Mouse (Mus musculus) adrenal gland, postnatal 14 days (tissue): ENCODE measurements around the gene Zfp972. TPM values are rescaled to one million over a fixed set of nuclear protein-coding genes. Genes with fewer than 3 reads are reported as not detected.
"Not testable (repeated sequence)": the region's sequence is repeated elsewhere in the genome, so short reads cannot be mapped to it uniquely, and the experiment has no call there.

Source experiments
- DNase-seq: peaks from one replicate; pipeline ENCODE4 v3.0.0; 2021; ENCODE audit warnings: mixed read lengths
- long read RNA-seq, 2 experiments: library from polyadenylated mRNA; stranded (forward); transcript quantifications; one replicate each; pipeline ENCODE4 v2.0.0; 2021
- total RNA-seq: library from RNA; stranded (reverse); gene quantifications from 2 replicates; pipeline ENCODE4 v1.2.3, GENCODE M21; 2021

Gene Zfp972
- total RNA-seq: 1.7 and 1.8 TPM in 2 replicates
- long read RNA-seq, experiment 1: 0 reads
- long read RNA-seq, experiment 2: 0 reads

DNA sequence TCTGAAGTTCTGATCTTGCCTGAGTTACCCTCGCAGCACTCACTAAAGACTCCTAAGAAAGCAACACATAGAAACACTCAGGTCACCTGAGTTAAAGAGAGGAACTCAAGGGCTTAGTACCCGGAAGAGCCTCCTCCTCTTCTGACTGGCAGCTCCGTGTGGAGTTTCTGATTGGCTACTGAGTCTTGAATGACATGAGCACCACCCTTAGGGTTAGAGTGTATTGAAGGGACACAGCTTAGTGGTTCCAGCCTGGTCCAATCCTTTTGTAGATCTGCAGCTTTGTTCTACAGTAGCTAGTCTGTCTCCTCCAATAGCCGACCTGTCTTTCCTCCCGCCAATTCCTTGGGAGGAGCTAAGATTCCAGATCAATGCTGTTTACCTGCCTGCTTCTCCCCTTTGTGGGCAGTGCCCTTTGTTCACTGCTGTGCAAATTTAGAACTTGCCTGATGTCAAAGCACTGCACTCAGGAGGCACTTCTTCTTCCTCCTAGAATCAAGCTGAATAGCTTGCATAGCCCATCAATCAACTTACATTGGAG is at the start of gene Zfp972:
Gene Zfp972, minus strand, starts transcription at position 51 of the 541 bp plus-strand sequence.
- not testable (repeated sequence) for DNase-seq

DNA sequence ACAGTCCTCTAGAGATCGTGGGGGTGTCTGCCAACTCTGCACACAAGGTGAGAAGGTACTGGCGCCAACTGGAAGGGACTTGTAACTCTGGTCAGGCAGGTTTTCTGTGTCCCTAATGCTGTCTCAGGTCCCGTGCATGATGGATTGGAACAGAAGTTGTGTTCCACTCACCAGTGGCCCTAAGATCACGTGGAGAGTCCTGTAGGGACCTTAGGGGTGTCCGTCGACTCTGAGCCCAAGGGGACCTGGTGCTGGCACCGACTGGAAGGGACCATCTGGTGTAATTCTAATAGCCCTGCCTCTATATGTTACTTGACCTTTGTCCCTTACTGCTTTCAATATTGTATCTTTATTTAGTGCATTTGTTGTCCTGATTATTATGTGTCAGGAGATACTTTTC is 49.4 kb upstream of the Zfp972 start:
- peak; percentile 1 for DNase-seq

DNA sequence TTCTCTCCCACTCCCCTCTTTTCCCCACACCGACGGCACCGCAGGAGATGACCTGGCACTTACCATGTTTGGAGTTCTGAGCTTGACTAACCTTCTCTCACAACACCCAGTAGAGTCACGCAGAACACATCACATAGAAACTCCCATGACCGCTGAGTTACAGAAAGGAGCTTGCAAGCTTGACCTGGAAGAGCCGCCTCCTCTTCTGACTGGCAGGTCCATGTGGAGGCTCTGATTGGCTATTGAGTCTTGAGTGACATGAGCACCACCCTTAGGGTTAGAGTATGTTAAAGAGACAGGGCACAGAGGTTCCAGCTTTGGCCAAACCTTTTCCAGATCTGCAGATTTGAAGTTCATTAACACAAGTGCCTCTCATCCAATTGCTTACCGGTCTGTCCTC is 31.7 kb upstream of the Zfp972 start, which contains the start of gene Gm14326:
Gene Gm14326, minus strand, starts transcription at position 153 of the 400 bp plus-strand sequence.
- DNase-seq: peak; percentile 83

DNA sequence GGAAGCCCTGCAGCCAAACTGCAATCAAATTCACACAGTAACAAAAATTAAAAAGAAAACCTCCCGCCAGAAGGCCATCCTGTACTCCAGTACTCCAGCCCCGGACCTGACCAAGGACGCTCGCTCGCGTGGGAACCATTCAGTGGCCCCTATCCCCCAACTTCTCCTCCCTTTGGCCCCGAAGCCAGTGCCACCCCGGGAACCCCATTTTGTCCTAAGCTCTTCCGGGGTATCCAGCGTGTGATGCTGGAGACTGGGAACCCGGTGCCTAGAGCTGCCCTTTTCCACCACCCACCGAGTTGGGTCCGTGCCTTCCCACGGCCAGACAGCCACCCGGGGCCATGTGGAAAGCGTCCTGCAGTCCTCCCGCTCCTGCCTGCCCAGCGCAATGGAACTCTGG is 31.3 kb upstream of the Zfp972 start:
- DNase-seq: peak; percentile 61

DNA sequence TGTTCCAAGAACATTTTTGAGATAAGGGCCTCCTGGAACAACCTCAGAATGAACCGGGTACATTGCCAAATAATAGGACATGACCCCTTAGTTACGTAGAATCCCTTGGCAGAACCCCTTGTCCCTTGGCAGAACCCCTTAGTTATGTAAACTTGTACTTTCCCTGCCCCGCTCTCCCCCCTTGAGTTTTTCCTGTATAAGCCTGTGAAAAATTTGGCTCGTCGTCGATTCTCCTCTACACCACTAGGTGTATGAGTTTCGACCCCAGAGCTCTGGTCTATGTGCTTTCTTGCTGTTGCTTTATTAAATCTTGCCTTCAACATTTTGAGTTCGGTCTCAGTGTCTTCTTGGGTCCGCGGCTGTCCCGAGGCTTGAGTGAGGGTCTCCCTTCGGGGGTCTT is 22.1 kb downstream of the Zfp972 start:
- not testable (repeated sequence) for DNase-seq

DNA sequence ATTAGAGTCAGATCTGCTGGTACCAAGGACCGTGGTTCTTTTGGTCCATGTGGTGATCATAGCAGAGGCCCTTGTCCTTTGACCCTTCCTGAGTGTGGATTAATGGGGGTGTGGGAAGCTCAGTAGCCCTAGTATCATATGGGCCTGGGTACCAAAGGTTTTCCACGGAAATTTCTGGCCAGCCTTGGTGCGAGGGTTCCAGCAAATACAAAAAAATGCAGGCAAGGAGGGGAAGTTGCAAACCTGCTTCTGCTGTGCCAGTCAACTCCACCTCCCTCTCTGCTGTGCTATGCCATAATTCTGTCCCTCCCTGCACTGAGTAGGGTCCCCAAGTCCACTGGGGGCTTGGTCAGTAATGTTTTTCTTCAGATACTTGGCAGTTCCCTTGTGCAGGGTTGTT is 27.2 kb downstream of the Zfp972 start:
- not testable (repeated sequence) for DNase-seq

DNA sequence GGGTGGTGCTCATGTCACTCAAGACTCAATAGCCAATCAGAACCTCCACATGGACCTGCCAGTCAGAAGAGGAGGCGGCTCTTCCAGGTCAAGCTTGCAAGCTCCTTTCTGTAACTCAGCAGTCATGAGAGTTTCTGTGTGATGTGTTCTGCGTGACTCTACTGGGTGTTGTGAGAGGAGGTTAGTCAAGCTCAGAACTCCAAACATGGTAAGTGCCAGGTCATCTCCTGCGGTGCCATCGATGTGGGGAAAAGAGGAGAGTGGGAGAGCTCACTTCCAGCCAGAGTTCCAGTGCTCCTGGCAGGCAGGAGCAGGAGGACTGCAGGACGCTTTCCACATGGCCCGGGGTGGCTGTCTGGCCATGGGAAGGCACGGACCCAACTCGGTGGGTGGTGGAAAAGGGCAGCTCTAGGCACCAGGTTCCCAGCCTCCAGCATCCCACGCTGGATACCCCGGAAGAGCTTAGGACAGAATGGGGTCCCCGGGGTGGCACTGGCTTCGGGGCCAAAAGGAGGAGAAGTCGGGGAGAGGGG is 28.3 kb downstream of the Zfp972 start, which contains the start of gene Gm14327:
Gene Gm14327, plus strand, starts transcription at position 51 of the 533 bp plus-strand sequence.
- DNase-seq: not testable (repeated sequence)

DNA sequence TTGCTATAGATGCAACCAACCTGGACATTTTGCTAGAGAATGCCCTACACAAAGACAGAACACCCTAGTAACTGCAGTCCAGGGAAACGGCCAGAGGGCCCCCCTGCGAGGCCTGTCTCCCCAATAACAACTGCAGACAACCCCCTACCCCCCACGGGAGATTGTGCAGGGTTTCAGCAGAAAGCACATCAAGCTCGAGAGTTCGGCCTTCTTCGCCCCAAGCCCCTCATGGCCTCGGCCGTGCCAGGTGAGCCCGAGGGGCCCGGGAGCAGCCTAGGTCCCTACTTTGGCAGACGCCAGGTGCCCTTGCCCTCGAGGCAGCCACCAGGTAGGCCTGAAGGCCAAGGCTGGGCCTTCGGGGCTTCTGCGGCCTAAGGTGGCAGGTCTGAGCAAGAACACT is 37.7 kb downstream of the Zfp972 start:
- DNase-seq: not testable (repeated sequence)

DNA sequence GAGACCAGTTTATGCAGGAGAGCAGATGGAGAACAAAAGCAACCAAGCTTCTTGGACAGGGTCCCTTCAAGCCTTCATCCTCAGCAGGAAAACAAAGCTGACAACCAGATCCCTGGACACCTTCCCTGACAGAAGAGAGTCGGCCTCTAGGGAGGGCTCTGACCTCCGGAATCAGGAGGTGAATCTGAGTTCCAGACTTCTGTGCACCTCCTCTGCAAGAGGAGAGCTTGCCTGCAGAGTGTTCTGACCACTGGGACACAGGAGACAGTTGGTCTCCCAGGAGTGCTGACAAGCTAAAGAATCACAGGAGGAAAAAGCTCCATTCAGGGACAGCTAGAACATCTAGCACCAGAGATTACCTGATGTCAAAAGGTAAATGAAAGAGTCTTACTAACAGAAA is 63.2 kb downstream of the Zfp972 start:
- not testable (repeated sequence) for DNase-seq

Other genes with a start within 250 kb of the Zfp972 start
- gene Gm14322, start 166.3 kb downstream of the Zfp972 start, total RNA-seq: 26.9 and 30.2 TPM in 2 replicates
- gene Gm14325, start 85.3 kb downstream of the Zfp972 start, total RNA-seq: 101 and 107 TPM in 2 replicates
- 3.3 and 4.5 TPM in 2 replicates for gene Gm14327, start 28.5 kb downstream of the Zfp972 start, total RNA-seq
- 27.4 and 32.7 TPM in 2 replicates for gene Gm14326, start 31.7 kb upstream of the Zfp972 start, total RNA-seq
- gene Zfp971, start 97.7 kb upstream of the Zfp972 start, total RNA-seq: 29.5 and 33.3 TPM in 2 replicates
- gene Zfp931, start 152.9 kb upstream of the Zfp972 start, total RNA-seq: 20.8 and 23.9 TPM in 2 replicates
- gene Phactr3, start 193.4 kb upstream of the Zfp972 start, total RNA-seq: 1.5 and 4.1 TPM in 2 replicates